Mouse (Mus musculus): ENCODE measurements around the gene Svs3a. TPM values are rescaled to one million over a fixed set of nuclear protein-coding genes. Genes with fewer than 3 reads are reported as not detected.
"Not testable (repeated sequence)": the region's sequence is repeated elsewhere in the genome, so short reads cannot be mapped to it uniquely, and the experiment has no call there.

Gene Svs3a
- polyA plus RNA-seq (2015; fragmentation: Nextera tagmentation; extraction: Ambion mirVana), result not detected in 2 replicates

GRCm38 (mm10) chr2:164288968-164289367 is at the start of gene Svs3a:
TSS of gene Svs3a (plus strand) at chr2:164289268.
- ATAC-seq; H3K9ac ChIP-seq (replicated peaks); H3K4me1 ChIP-seq (replicated peaks); H3K36me3 ChIP-seq; H3K27me3 ChIP-seq; H3K9me3 ChIP-seq; H3K27ac ChIP-seq; H3K4me3 ChIP-seq (replicated peaks); H3K4me2 ChIP-seq (replicated peaks): not testable (repeated sequence)
- WGBS, result 79% methylated on average over 1 of the region's 1 CpGs

- not testable (repeated sequence) for H3K4me1 ChIP-seq (replicated peaks); H3K9ac ChIP-seq (replicated peaks); H3K27me3 ChIP-seq; H3K4me3 ChIP-seq (replicated peaks); H3K27ac ChIP-seq; H3K9me3 ChIP-seq; ATAC-seq; H3K36me3 ChIP-seq; H3K4me2 ChIP-seq (replicated peaks)
- 85% methylated on average over 1 of the region's 1 CpGs for WGBS
Observed at GRCm38 (mm10) chr2:164256540-164256939, 32.5 kb upstream of the Svs3a start, which contains the start of gene Svs3b. TSS of gene Svs3b (minus strand) at chr2:164256640.

GRCm38 (mm10) chr2:164278359-164278758 is 10.7 kb upstream of the Svs3a start, which contains the start of gene Svs4:
TSS of gene Svs4 (minus strand) at chr2:164278459.
- no peak within 1 kb of the TSS for H3K9ac ChIP-seq (replicated peaks)

DNA sequence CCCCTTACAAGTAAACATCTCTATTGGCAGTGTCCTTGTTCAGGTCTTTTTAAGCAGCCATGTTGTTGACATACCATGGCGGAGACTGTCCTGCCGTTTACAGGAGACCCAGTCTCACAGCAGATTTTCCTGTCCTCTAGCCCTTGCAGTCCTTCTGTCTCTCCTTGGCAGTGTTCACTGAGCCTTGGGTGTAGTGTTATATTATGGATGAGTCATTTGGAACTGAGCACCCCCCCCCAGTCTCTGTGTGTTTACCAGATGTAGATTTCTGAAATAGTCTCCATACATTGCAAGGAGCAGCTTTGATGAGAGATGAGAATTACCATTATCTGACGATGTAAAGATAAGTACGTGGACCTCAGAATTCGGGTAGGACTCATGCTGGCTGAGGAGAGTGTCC is 23.5 kb downstream of the Svs3a start:
- no peaks in the 10 kb centered on the region for H3K36me3 ChIP-seq
- H3K27ac ChIP-seq, result no peak overlapping the region
- ATAC-seq, result no peak
- no peaks in the 10 kb centered on the region for H3K4me1 ChIP-seq (replicated peaks)
- H3K9ac ChIP-seq (replicated peaks), result no peak overlapping the region
- no peaks in the 10 kb centered on the region for H3K9me3 ChIP-seq
- H3K4me2 ChIP-seq (replicated peaks), result no peak overlapping the region
- no peak overlapping the region for H3K4me3 ChIP-seq (replicated peaks)
- WGBS, result 89% methylated on average over 5 of the region's 5 CpGs
- no peaks in the 10 kb centered on the region for H3K27me3 ChIP-seq

More at GRCm38 (mm10) chr2:164278359-164278758, 10.7 kb upstream of the Svs3a start, which contains the start of gene Svs4:
- H3K36me3 ChIP-seq, result no peaks in the 10 kb centered on the region
- no peaks in the 10 kb centered on the region for H3K9me3 ChIP-seq
- no peaks in the 10 kb centered on the region for H3K4me1 ChIP-seq (replicated peaks)
- ATAC-seq, result no peak
- no peak within 1 kb of the TSS for H3K27ac ChIP-seq
- H3K4me2 ChIP-seq (replicated peaks), result no peak within 1 kb of the TSS
- 95% methylated on average over 4 of the region's 4 CpGs for WGBS
- no peak within 1 kb of the TSS for H3K4me3 ChIP-seq (replicated peaks)
- no peaks in the 10 kb centered on the region for H3K27me3 ChIP-seq

GRCm38 (mm10) chr2:164315460-164315859 is 26.4 kb downstream of the Svs3a start:
- not testable (repeated sequence) for H3K9ac ChIP-seq (replicated peaks); H3K27me3 ChIP-seq; H3K4me1 ChIP-seq (replicated peaks); H3K9me3 ChIP-seq; H3K4me3 ChIP-seq (replicated peaks); H3K27ac ChIP-seq; H3K36me3 ChIP-seq; ATAC-seq; H3K4me2 ChIP-seq (replicated peaks)

GRCm38 (mm10) chr2:164316451-164316850 is 27.4 kb downstream of the Svs3a start, which contains the start of gene Svs6:
TSS of gene Svs6 (plus strand) at chr2:164316751.
- ATAC-seq; H3K27me3 ChIP-seq; H3K36me3 ChIP-seq; H3K4me1 ChIP-seq (replicated peaks); H3K9me3 ChIP-seq; H3K4me2 ChIP-seq (replicated peaks); H3K4me3 ChIP-seq (replicated peaks); H3K27ac ChIP-seq; H3K9ac ChIP-seq (replicated peaks): not testable (repeated sequence)
- WGBS, result 84% methylated on average over 1 of the region's 1 CpGs

DNA sequence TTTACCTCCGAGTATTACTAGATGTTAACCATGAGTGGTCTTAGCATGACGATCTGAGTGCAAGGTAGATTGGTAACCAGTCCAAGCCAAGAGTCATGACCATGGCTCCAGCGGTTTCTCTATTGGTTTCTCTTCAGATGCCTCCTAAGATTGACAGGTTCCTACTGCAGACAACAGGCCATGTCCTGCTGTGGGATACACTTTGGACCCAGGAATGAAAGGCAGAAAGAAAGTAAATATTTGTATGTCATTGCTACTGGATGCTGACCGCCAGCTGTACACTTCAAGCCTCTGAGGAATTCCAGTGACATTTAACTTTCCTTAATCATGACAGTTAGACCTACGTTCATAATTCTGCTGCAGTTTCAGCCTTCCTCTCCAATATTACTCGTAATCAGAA is 31.9 kb downstream of the Svs3a start:
- no peak for ATAC-seq
- Histone ChIP-seq H3K4me3 (replicated peaks) (no peak overlapping the region), H3K27me3 (no peaks in the 10 kb centered on the region), H3K9ac (replicated peaks) (no peak overlapping the region), H3K36me3 (no peaks in the 10 kb centered on the region), H3K27ac (no peak overlapping the region), H3K4me2 (replicated peaks) (no peak overlapping the region), H3K4me1 (replicated peaks) (no peaks in the 10 kb centered on the region), H3K9me3 (no peaks in the 10 kb centered on the region)
- 87% methylated on average over 6 of the region's 6 CpGs for WGBS

DNA sequence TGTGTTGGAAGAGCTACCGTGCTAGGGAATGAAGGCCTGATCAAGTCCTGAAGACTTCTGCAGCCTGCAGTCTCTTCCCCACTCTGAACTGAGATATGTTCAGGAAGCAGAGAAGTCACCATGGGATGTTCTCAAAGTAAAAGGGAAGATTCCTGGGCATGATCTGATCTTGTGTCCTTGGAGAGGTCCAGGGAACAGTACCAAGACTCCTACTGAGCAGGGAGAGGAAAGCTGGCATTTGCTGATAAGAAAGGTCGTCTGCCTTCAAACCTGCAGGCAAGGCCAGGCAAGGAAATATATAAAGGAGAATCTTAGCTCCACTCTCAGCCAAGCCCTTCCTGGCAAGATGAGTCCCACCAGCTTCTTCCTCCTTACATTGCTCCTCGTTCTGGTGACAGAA is 43.4 kb downstream of the Svs3a start, which contains the start of gene Svs5:
Svs5 (plus strand) TSS at position 301 of the 400 bp plus-strand sequence.
- H3K9ac ChIP-seq (replicated peaks); H3K27ac ChIP-seq; H3K4me1 ChIP-seq (replicated peaks); H3K4me2 ChIP-seq (replicated peaks); ATAC-seq; H3K4me3 ChIP-seq (replicated peaks); H3K27me3 ChIP-seq; H3K9me3 ChIP-seq; H3K36me3 ChIP-seq: not testable (repeated sequence)
- 92% methylated on average over 3 of the region's 3 CpGs for WGBS

Other genes with a start within 250 kb of the Svs3a start
- 27.0 and 28.3 TPM in 2 replicates for gene Stk4, start 218.9 kb upstream of the Svs3a start, polyA plus RNA-seq (2015; fragmentation: Nextera tagmentation; extraction: Ambion mirVana)
- gene Tomm34, start 218.1 kb upstream of the Svs3a start, polyA plus RNA-seq (2015; fragmentation: Nextera tagmentation; extraction: Ambion mirVana), result 44.2 and 48.4 TPM in 2 replicates
- gene Kcns1, start 118.2 kb upstream of the Svs3a start, polyA plus RNA-seq (2015; fragmentation: Nextera tagmentation; extraction: Ambion mirVana), result 0.16 and 0.23 TPM in 2 replicates
- not detected in 2 replicates for gene Wfdc5, start 106.5 kb upstream of the Svs3a start, polyA plus RNA-seq (2015; fragmentation: Nextera tagmentation; extraction: Ambion mirVana)
- gene Wfdc12, start 98.7 kb upstream of the Svs3a start, polyA plus RNA-seq (2015; fragmentation: Nextera tagmentation; extraction: Ambion mirVana), result not detected in 2 replicates
- gene Wfdc15a, start 89.1 kb upstream of the Svs3a start, polyA plus RNA-seq (2015; fragmentation: Nextera tagmentation; extraction: Ambion mirVana), result not detected in 2 replicates
- not detected in 2 replicates for gene Wfdc15b, start 67.6 kb upstream of the Svs3a start, polyA plus RNA-seq (2015; fragmentation: Nextera tagmentation; extraction: Ambion mirVana)
- not detected in 2 replicates for gene Svs2, start 50.8 kb upstream of the Svs3a start, polyA plus RNA-seq (2015; fragmentation: Nextera tagmentation; extraction: Ambion mirVana)
- not detected in 2 replicates for gene Svs3b, start 32.6 kb upstream of the Svs3a start, polyA plus RNA-seq (2015; fragmentation: Nextera tagmentation; extraction: Ambion mirVana)
- gene Svs4, start 10.8 kb upstream of the Svs3a start, polyA plus RNA-seq (2015; fragmentation: Nextera tagmentation; extraction: Ambion mirVana), result not detected in 2 replicates
- gene Svs6, start 27.5 kb downstream of the Svs3a start, polyA plus RNA-seq (2015; fragmentation: Nextera tagmentation; extraction: Ambion mirVana), result not detected in 2 replicates
- gene Svs5, start 43.5 kb downstream of the Svs3a start, polyA plus RNA-seq (2015; fragmentation: Nextera tagmentation; extraction: Ambion mirVana), result not detected in 2 replicates
- gene Slpi, start 99.8 kb downstream of the Svs3a start, polyA plus RNA-seq (2015; fragmentation: Nextera tagmentation; extraction: Ambion mirVana), result 0.36 TPM in 1 of 2 replicates, not detected in the other
- not detected in 2 replicates for gene Rbpjl, start 113.9 kb downstream of the Svs3a start, polyA plus RNA-seq (2015; fragmentation: Nextera tagmentation; extraction: Ambion mirVana)
- 0.26 and 0.39 TPM in 2 replicates for gene Matn4, start 115.9 kb downstream of the Svs3a start, polyA plus RNA-seq (2015; fragmentation: Nextera tagmentation; extraction: Ambion mirVana)
- 6.5 and 7.3 TPM in 2 replicates for gene Sdc4, start 154.6 kb downstream of the Svs3a start, polyA plus RNA-seq (2015; fragmentation: Nextera tagmentation; extraction: Ambion mirVana)
- gene Sys1, start 167.7 kb downstream of the Svs3a start, polyA plus RNA-seq (2015; fragmentation: Nextera tagmentation; extraction: Ambion mirVana), result 77.6 and 81.1 TPM in 2 replicates
- gene Gm20458, start 171.7 kb downstream of the Svs3a start, polyA plus RNA-seq (2015; fragmentation: Nextera tagmentation; extraction: Ambion mirVana), result 4.5 and 5.2 TPM in 2 replicates
- not detected in 2 replicates for gene Trp53tg5, start 184.5 kb downstream of the Svs3a start, polyA plus RNA-seq (2015; fragmentation: Nextera tagmentation; extraction: Ambion mirVana)
- 8.7 and 8.8 TPM in 2 replicates for gene Dbndd2, start 196.8 kb downstream of the Svs3a start, polyA plus RNA-seq (2015; fragmentation: Nextera tagmentation; extraction: Ambion mirVana)
- 64.2 and 67.8 TPM in 2 replicates for gene Pigt, start 208.3 kb downstream of the Svs3a start, polyA plus RNA-seq (2015; fragmentation: Nextera tagmentation; extraction: Ambion mirVana)